Mouse (Mus musculus) cerebellum, adult 9-10 months (tissue): ENCODE data around the gene Svbp.

Source experiments
- DNase-seq: peaks from one replicate; pipeline ENCODE4 v3.0.0; 2022

The Svbp gene

DNA sequence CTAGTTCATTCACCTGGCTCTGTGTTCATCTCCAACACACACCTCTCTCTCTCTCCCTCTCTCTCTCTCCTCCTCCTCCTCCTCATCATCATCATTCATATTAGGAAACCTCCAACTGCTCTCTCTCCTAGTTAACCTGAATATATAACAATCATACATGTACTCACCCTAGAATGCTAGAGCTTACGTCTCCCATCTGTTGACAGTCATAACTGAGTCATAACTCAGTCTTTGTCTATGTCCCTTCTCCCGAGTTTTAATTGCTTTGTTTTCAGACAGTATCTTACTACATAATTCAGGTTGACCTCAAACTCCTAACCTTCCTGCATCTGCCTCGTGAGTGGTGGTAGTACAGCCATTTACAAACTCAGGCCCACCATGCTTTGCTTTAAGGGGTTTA is 3.8 kb upstream of the Svbp start:
- DNase-seq: no peak

DNA sequence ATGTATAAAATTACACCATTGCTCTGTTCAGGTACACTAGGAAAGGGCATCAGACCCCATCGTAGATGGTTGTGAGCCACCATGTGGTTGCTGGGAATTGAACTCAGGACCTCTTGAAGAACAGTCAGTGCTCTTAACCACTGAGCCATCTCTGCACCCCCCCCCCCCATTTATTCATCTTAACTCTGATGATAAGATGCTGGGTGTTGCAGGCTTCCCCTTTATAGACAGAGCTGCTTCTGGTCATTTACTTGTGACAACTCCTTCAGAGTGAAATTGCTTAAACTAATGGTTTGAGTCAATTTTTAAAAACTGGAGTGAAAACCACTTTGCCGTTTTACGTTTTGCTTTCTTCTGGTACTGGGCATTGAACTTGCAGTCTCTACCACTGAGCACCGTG is 2.3 kb upstream of the Svbp start:
- no peak for DNase-seq

GRCm38 (mm10) chr4:119195582-119196320 is 645 bp downstream of the Svbp start:
- DNase-seq: peak; percentile 46

DNA sequence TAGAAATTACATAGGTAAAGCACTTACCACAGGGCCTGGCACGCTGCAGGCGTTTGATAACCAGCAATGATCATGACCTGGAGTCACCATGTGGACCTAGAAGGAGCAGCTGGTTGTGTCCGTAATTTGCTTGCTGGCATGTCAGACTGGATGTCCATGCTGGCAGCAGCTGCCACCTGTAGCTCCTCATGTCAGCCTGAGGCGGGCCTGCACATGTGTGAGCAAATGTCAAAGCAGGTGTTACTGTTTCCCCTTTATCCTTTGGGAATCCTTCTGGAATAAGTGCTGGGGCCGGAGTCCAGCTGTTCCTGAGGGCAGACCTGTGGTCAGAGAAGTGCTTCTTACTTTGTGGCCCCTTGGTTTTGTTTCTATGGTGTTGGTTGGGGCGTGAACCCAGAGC is 3.0 kb downstream of the Svbp start:
- no peak for DNase-seq

DNA sequence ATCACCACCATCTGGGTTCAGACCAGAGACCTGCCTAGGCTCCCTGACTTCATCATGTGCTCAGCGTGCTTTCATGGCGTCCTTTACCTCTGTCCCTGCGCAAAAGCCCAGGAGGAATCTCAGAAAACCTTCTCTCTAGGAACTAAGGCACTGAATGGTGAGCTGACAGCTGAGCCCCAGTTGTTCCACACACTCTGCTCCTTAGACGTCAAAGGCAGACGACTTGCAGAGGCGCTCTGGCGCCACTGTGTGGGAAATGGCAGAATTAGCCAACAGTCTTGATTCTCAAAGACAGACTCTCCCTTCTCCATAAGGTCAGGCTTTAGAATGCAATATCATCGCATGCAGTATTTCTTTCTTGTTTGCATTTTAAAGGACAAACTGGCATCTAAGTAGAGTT is 9.6 kb downstream of the Svbp start:
- DNase-seq: no peak

DNA sequence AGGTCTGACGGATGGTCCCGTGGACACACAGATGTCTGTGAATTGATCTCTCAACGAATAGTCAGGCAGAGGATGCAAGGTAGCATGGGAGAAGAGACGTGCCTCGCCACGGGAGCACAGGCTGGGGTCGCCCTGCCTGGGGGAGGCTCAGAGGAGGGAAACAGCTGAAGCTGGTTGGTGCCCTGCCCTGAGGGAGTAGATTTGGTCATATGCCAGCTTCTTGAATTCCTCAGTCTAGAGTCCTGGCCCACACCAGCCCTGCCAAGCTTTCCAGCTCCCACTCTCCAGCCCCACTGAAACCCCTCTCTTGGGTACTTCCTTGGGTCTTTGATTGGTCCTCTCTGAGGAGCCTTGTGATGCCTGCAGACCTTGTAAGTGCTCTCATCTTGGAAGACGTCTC is 21.6 kb downstream of the Svbp start:
- DNase-seq: no peak

- DNase-seq: no peak
Measured at GRCm38 (mm10) chr4:119218169-119218568, 23.1 kb downstream of the Svbp start, which contains the start of gene Tmem269. TSS of gene Tmem269 (minus strand) at chr4:119218217.

GRCm38 (mm10) chr4:119223696-119224095 is 28.6 kb downstream of the Svbp start:
- DNase-seq: no peak

GRCm38 (mm10) chr4:119224534-119224933 is 29.4 kb downstream of the Svbp start:
- DNase-seq: no peak

- no peak for DNase-seq
Measured at GRCm38 (mm10) chr4:119225719-119226118, 30.6 kb downstream of the Svbp start.

- no peak for DNase-seq
Measured at GRCm38 (mm10) chr4:119226751-119227150, 31.6 kb downstream of the Svbp start.

- peak; percentile 100 for DNase-seq
Measured at GRCm38 (mm10) chr4:119232410-119233255, 37.5 kb downstream of the Svbp start, which contains the start of the genes AU022252 and P3h1. TSS of gene AU022252 (minus strand) at chr4:119232712. TSS of gene P3h1 (plus strand) at chr4:119232915.

DNA sequence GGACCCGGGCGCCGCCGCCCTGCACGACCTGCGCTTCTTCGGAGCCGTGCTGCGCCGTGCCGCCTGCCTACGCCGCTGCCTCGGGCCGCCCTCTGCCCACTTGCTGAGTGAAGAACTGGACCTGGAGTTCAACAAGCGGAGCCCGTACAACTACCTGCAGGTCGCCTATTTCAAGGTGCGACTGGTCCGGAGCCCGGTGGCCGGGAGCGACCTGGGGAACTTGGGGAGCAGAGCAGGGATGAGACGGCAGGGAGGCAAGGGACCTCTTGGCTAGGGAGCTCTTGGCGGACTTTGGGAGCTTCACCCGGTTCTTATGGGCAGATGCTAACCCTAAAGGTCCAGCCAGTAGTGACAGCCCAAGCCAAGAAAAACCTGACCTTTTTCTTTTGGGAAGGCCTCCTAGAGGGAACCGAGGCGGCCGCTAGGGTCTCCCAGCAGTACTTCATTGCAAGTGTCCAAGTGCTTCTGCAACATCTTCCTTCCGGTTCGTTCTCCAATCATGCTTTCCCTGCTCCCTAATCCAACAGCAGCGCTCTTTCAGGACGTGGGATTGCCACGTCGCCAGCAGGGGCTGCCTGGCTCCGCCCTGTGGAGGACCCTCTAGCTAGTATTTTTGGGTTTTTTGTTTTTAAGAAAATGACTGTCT is 38.3 kb downstream of the Svbp start:
- DNase-seq: peak; percentile 62

GRCm38 (mm10) chr4:119234348-119234747 is 39.2 kb downstream of the Svbp start:
- DNase-seq: no peak

GRCm38 (mm10) chr4:119238661-119239060 is 43.6 kb downstream of the Svbp start:
- no peak for DNase-seq

DNA sequence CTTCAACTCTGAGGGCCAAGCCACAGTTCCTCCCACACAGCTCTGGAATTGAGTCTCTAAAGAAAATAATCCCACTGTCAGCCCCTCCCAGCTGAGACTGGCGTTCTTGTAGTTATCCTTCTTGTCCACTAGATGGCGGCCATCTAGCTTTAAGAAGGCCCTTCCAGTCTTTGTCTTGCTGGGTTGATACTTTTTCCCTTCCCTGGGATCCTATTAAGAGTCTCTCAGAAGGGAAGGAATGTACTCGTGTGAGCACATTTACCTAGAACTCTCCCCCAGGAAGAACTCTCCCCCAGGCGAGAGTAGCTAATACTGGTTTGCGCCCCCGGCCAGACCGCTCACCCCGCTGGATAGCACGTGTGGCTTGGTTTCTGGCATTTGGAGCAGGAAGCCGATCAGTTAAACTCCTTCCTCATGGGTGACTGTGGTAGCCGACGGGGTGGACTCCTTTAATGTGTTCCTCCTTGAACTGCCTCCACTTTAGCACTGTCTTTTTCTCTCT is 44.1 kb downstream of the Svbp start:
- DNase-seq: peak; percentile 63

DNA sequence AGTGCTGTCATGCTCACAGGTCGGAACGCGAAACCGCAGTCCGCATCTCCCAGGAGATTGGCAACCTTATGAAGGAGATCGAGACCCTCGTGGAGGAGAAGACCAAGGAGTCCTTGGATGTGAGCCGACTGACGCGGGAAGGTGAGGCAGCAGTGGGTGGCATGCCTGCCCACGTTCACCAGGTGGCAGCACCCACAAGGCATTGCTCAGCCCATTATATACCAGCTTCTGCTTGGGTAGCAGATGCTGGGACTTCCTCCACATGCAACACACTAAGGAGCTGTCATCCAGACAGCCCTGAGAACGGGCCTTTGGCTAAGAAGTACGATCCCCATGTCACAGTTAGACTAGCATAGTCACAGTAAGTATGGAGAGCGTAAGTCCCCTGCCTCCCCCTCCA is 46.6 kb downstream of the Svbp start:
- no peak for DNase-seq

GRCm38 (mm10) chr4:119242571-119242970 is 47.5 kb downstream of the Svbp start:
- no peak for DNase-seq

- no peak for DNase-seq
Measured at GRCm38 (mm10) chr4:119244468-119245240, 49.5 kb downstream of the Svbp start.

GRCm38 (mm10) chr4:119245556-119245955 is 50.5 kb downstream of the Svbp start:
- DNase-seq: no peak

DNA sequence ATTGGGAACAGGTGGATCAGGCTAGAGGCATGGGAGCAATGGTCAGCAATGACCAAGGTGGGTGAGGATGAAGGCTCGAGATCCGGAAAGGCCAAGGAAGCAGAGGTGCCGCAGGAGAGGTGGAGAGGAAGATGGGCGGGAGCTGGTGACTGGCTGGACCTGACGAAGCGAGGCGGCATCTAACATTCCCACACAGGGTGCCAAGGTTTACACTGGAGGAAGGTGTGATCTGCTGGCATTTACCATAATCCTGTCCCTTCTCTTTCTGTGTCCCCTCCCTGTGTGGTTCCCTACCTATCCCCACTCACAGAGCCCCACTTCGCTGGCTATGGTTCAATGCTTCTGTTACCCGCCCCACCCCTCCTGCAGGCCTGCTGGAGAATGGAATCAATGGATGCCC is 50.9 kb downstream of the Svbp start:
- DNase-seq: no peak

DNA sequence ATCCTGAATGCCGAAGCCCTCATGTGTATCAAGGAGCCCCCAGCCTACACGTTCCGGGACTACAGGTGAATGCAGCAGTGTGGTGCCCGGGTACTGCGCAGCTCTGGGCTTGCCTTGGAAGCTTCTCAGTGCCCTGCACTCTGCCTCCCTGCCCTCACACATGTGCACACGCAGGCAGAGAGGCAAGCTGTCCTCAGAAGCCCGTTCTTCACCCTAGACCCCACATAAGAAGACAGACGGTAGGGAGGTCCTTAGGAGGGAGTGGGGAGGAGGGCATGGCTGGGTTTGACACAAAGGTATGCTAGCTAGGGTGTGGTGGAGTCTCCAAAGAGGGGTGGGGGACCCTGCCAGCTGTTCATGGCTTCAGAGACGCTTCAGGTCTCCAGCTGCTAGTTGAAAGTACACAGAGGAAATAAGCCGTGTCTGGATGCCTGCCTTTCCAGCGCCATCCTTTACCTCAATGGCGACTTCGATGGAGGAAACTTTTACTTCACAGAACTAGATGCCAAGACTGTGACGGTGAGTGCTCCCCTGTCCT is 51.7 kb downstream of the Svbp start:
- DNase-seq: no peak
